12 mouse cellular contexts compared by ENCODE assay signal in genomic region chr12:12821473-12821872, GRCm38 (mm10).
A peak's percentile ranks its signal among the peaks of the same experiment; 100 is the strongest.
DNase-seq lines count a peak whose midpoint lies in the region; ATAC-seq and TF ChIP-seq lines count a peak whose summit lies in the region.
"Had no signal": no experiment of that assay in that cellular context is flagged by ENCODE, and none has a peak within 500 bp of the region (broad histone marks: within the 10 kb centered on the region; RNA-seq: fewer than 3 reads in every experiment).

No protein-coding gene starts in this region.

- no peak overlapping the region for H3K27ac ChIP-seq in heart, embryonic 16.5 days (ENCODE audit: low read length)
- no peak overlapping the region for H3K27ac ChIP-seq in heart, embryonic 11.5 days (ENCODE audit: low read depth, low read length)
- H3K27ac ChIP-seq: gastrocnemius, adult 2 months; neural tube, embryonic 13.5 days had no signal

- no peaks in the 10 kb centered on the region for H3K36me3 ChIP-seq in heart, embryonic 16.5 days (ENCODE audit: control insufficient read depth, insufficient read depth)
- no peaks in the 10 kb centered on the region for H3K36me3 ChIP-seq in heart, embryonic 11.5 days (ENCODE audit: control insufficient read depth, insufficient read depth, low read length)
- no peaks in the 10 kb centered on the region for H3K36me3 ChIP-seq in E14TG2a.4 (ENCODE audit: insufficient read depth, low read length)
- H3K36me3 ChIP-seq: neural tube, embryonic 13.5 days had no signal

- no peaks in the 10 kb centered on the region for H3K9me3 ChIP-seq in heart, embryonic 16.5 days (replicated peaks; ENCODE audit: control insufficient read depth, low read length)
- H3K9me3 ChIP-seq in heart, embryonic 11.5 days (replicated peaks; ENCODE audit: control insufficient read depth, low read length): no peaks in the 10 kb centered on the region
- H3K9me3 ChIP-seq in E14TG2a.4 (ENCODE audit: low read length): no peaks in the 10 kb centered on the region
- H3K9me3 ChIP-seq: neural tube, embryonic 13.5 days had no signal

- ATAC-seq in heart, embryonic 16.5 days (replicated peaks; ENCODE audit: extremely low read depth, insufficient read depth, low FRiP score): 0 out of 2 replicates have a peak, but pooled peaks have one; percentile 26
- no peak; the same call in 1 of the 2 replicates for ATAC-seq in heart, embryonic 11.5 days (replicated peaks; ENCODE audit: insufficient number of reproducible peaks, low FRiP score, low TSS enrichment)
- ATAC-seq in common myeloid progenitor, adult 5-6 weeks (replicated peaks; ENCODE audit: low read depth, poor library complexity, severe bottlenecking): peak; percentile 75

- no peak for TF ChIP-seq CTCF in E14TG2a.4 (conservative IDR thresholded peaks at IDR 0.05; ENCODE audit: low read length)

- peak; percentile 17 to 31 for DNase-seq in thymus, postnatal 10 days (ENCODE audit: low spot score in 2 of 2)
- DNase-seq in kidney, postnatal 14 days: no peak
- no peak for DNase-seq in natural killer cell, adult 2 months (ENCODE audit: low spot score in 2 of 2)
- DNase-seq: adrenal gland, postnatal 25 days; cerebellum, postnatal 10 days; gastrocnemius, adult 2 months; lung, postnatal 4 days had no signal

- H3K4me2 ChIP-seq in heart, embryonic 16.5 days (ENCODE audit: low read depth, low read length): no peak overlapping the region
- no peak overlapping the region for H3K4me2 ChIP-seq in heart, embryonic 11.5 days
- H3K4me2 ChIP-seq: neural tube, embryonic 13.5 days had no signal

- no peak overlapping the region for H3K9ac ChIP-seq in heart, embryonic 16.5 days (ENCODE audit: low read length)
- no peak overlapping the region for H3K9ac ChIP-seq in heart, embryonic 11.5 days (ENCODE audit: low read depth, low read length)
- H3K9ac ChIP-seq: neural tube, embryonic 13.5 days had no signal

- H3K27me3 ChIP-seq in heart, embryonic 16.5 days (ENCODE audit: control insufficient read depth, insufficient read depth, low read length): no peaks in the 10 kb centered on the region
- H3K27me3 ChIP-seq in heart, embryonic 11.5 days (ENCODE audit: control insufficient read depth, insufficient read depth, low read length): no peaks in the 10 kb centered on the region
- H3K27me3 ChIP-seq in E14TG2a.4 (ENCODE audit: insufficient read depth, low read length): no peaks in the 10 kb centered on the region
- H3K27me3 ChIP-seq: neural tube, embryonic 13.5 days had no signal

- peaks cover 6% of the 10 kb centered on the region for H3K4me1 ChIP-seq in heart, embryonic 16.5 days (ENCODE audit: control insufficient read depth, insufficient read depth, low read length)
- H3K4me1 ChIP-seq in heart, embryonic 11.5 days (ENCODE audit: control insufficient read depth, insufficient read depth, low read length): no peaks in the 10 kb centered on the region
- H3K4me1 ChIP-seq in E14TG2a.4 (replicated peaks; ENCODE audit: low read depth, low read length): peaks cover 91% of the 10 kb centered on the region

- WGBS in heart, embryonic 16.5 days: 72% methylated on average over 7 of the region's 7 CpGs
- WGBS in heart, embryonic 11.5 days (ENCODE audit: insufficient replicate concordance): 71% methylated on average over 7 of the region's 7 CpGs

- H3K4me3 ChIP-seq in heart, embryonic 16.5 days (ENCODE audit: low read length): no peak overlapping the region
- no peak overlapping the region for H3K4me3 ChIP-seq in heart, embryonic 11.5 days (ENCODE audit: low read depth, low read length)
- peak overlapping the region; percentile 43 for H3K4me3 ChIP-seq in E14TG2a.4 (replicated peaks; ENCODE audit: low read length)
- H3K4me3 ChIP-seq: gastrocnemius, adult 2 months; neural tube, embryonic 13.5 days had no signal

Comparison
In these comparisons a context has a peak if more than half of its experiments do, and no peak if none do; other contexts are left out.
1. DNase-seq: peak in thymus, postnatal 10 days (2 of 2); none in kidney, postnatal 14 days (single experiment) and natural killer cell, adult 2 months (0 of 2).